Mouse (Mus musculus) thymus, postnatal 0 days (tissue): ENCODE results near the gene Syne3. TPM values are rescaled to one million over a fixed set of nuclear protein-coding genes. Genes with fewer than 3 reads are reported as not detected.

Source experiments
- DNase-seq: peaks from one replicate; pipeline ENCODE4 v3.0.0-alpha.2; 2015; ENCODE audit warnings: low spot score
- microRNA-seq: library from miRNA; unstranded; fragments of <30 nt; microRNA quantifications from one replicate; pipeline ENCODE4, GENCODE M21; 2016; ENCODE audit warnings: borderline number of aligned reads
- polyA plus RNA-seq: library from polyadenylated mRNA; unstranded; fragments of >200 nt; fragmentation: Nextera tagmentation; extraction: Ambion mirVana; gene quantifications from 2 replicates; pipeline ENCODE4 v1.2.1, GENCODE M21; 2015

Syne3 gene
- polyA plus RNA-seq, 1 experiment from 2014 or later = 7.8 TPM

DNA sequence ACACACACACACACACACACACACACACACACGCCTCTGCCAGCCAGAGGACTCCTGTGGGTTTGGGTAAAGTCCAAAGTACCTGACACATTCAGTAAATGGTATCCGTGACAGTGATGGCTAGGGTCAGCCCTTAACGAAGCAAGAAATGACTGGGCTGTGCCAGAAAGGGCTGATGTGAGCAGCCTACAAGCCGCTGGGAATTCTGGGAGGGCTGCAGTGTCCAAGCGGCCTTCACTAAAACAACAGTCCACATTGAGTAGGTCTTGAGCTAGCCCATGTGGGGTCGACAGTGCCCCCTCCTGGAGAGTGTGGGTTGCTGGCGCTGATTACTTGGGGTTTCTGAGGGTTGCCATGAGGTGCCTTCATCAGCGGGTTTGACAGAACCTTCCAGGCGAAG is 110.9 kb downstream of the Syne3 start:
- DNase-seq = no peak

GRCm38 (mm10) chr12:104897051-104897618 is 112.5 kb downstream of the Syne3 start:
- no peak for DNase-seq

DNA sequence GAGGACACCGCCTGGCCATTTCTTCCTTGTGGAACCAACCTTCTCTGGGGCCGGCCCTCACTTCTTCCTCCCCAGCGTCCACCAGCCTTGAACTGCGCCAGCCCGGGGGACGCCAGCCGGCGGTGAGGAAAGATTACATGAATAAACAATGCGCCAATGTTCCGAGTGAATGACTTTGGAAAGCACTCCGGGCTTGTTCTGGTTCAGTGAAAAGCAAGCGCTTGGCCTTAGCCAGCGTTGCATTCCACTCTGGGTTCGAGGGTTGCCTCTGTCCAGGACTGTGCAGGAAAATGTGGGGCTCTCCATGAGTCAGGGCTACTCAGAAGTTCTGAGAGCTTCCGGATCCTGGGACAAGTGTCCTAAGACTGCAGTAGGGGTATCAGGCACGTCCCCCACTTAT is 113.0 kb downstream of the Syne3 start:
- DNase-seq = no peak

GRCm38 (mm10) chr12:104892245-104892644 is 117.4 kb downstream of the Syne3 start:
- DNase-seq = no peak

- DNase-seq = no peak
These were observed 119.5 kb downstream of the Syne3 start for GRCm38 (mm10) chr12:104890066-104890465.

DNA sequence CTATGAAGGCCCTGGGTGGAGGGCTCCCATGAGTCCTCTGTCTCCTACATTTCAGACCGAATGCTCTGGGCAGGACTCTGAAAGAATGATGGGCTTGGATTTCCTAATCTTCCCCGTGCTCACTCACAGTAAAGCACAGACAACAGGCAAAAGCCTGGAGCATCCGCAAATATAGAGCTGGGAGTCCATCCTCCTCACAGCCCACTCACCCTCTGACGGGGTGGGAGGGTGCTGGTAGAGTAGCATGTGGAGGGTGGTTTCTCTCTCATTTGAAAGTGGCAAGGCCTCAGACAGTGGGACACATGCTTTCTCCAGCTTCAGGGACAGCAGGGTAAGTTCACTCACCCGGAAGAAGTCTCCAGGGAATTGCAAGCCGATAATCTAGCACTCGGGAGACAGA is 123.5 kb downstream of the Syne3 start:
- DNase-seq = no peak

DNA sequence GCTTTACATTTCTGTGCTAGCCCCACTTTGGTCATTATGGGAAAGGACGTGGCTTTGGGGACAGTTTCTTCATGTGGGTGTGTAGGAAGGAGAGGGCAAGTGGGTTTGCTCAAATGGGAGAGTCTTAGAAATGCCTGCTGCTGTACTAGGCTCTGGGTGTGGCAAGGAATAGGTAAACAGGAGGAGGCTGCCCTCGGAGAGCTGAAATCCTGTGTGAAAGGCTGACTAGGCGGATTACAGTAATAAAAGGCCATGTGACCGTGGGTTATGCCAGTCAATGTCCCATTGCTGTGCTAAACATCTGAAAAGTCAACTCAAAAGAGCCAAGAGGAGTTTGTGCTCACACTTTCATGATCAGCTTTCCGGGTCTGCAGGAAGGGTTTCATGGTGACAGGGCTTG is 127.1 kb downstream of the Syne3 start:
- no peak for DNase-seq

DNA sequence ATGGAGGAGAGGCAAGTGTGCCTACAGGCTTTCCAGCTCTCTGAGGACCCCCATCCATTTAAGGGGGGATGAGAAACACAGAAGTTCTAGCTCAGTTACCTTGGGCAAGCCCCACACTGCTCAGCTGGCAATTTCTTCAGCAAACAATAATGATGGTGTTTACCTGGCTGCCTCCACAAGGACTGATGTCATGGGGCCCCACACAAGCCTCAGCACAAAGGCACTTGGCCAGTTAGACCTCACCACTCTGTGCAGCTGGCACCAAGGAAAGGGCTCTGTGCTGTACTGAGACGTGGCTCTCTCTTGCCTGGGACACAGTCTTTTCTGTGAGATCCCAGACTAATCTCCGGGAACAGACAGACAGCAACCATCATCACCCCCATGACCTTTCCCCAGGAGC is 127.5 kb downstream of the Syne3 start:
- no peak for DNase-seq

- DNase-seq = no peak
These were observed 128.0 kb downstream of the Syne3 start for GRCm38 (mm10) chr12:104881518-104882060.

DNA sequence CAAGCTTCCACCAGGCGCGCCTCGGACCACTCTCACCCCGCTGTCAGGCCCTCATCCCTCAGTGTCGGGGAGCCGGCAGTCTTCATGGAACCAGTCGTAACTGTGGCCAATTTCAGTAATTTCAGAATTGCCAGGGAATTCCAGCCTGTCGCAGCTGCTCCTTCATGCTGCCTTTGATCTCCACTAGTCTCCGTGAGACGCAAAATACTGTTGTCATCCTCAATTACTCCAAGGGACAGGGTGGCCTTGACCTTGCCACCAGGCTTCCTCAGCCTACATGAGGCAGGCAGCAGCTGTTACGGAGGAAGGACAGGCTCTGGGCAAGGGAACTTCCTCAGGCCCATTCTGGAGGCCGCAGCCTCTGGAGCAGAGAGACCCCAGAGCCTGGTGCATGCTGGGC is 129.2 kb downstream of the Syne3 start:
- no peak for DNase-seq

Small RNAs within 50 kb of the gene (microRNA-seq; reads per million reads assigned to microRNA genes)
- 3.7 reads per million for gene Mir3069

Other genes starting within 250 kb of the Syne3 start
- gene Clmn, start 144.7 kb downstream of the Syne3 start, polyA plus RNA-seq = 0.62 and 0.65 TPM in 2 replicates
- 153 and 160 TPM in 2 replicates for gene Glrx5, start 22.9 kb upstream of the Syne3 start, polyA plus RNA-seq
- gene Tcl1b2, start 136.2 kb upstream of the Syne3 start, polyA plus RNA-seq = not detected in 2 replicates
- not detected in 2 replicates for gene Tcl1b1, start 149.9 kb upstream of the Syne3 start, polyA plus RNA-seq
- gene Tcl1b5, start 166.5 kb upstream of the Syne3 start, polyA plus RNA-seq = not detected in 2 replicates
- not detected in 2 replicates for gene Tcl1b3, start 181.2 kb upstream of the Syne3 start, polyA plus RNA-seq
- gene Tcl1b4, start 192.1 kb upstream of the Syne3 start, polyA plus RNA-seq = not detected in 2 replicates
- not detected in 2 replicates for gene Tcl1, start 213.0 kb upstream of the Syne3 start, polyA plus RNA-seq